Mouse (Mus musculus) cerebellum, adult 11 months (tissue): ENCODE measurements around the gene Nhs.

Experiments
- DNase-seq: peaks from one replicate; pipeline ENCODE4 v3.0.0; 2022

Gene Nhs

GRCm38 (mm10) chrX:161925973-161926682 lies 233.4 kb downstream of the Nhs start:
- DNase-seq = no peak

GRCm38 (mm10) chrX:161922655-161923054 lies 236.9 kb downstream of the Nhs start:
- DNase-seq = peak; percentile 18

- DNase-seq = no peak
These were observed 237.9 kb downstream of the Nhs start for GRCm38 (mm10) chrX:161921581-161921980.

- no peak for DNase-seq
These were observed 249.6 kb downstream of the Nhs start for GRCm38 (mm10) chrX:161909963-161910362.

GRCm38 (mm10) chrX:161908652-161909403 lies 250.7 kb downstream of the Nhs start:
- no peak for DNase-seq

GRCm38 (mm10) chrX:161907595-161908592 lies 251.6 kb downstream of the Nhs start:
- no peak for DNase-seq

- no peak for DNase-seq
These were observed 265.1 kb downstream of the Nhs start for GRCm38 (mm10) chrX:161894442-161894841.

- no peak for DNase-seq
These were observed 275.9 kb downstream of the Nhs start for GRCm38 (mm10) chrX:161883661-161884060.

GRCm38 (mm10) chrX:161877123-161877522 lies 282.4 kb downstream of the Nhs start:
- no peak for DNase-seq

GRCm38 (mm10) chrX:161873511-161873910 lies 286.0 kb downstream of the Nhs start:
- DNase-seq = no peak

- DNase-seq = no peak
These were observed 288.2 kb downstream of the Nhs start for GRCm38 (mm10) chrX:161871306-161871705.

GRCm38 (mm10) chrX:161855630-161856029 lies 303.9 kb downstream of the Nhs start:
- no peak for DNase-seq

GRCm38 (mm10) chrX:161853626-161854312 lies 305.8 kb downstream of the Nhs start:
- no peak for DNase-seq

- DNase-seq = peak; percentile 6
These were observed 333.3 kb downstream of the Nhs start for GRCm38 (mm10) chrX:161826186-161826585.

GRCm38 (mm10) chrX:161790182-161790581 lies 369.3 kb downstream of the Nhs start:
- DNase-seq = no peak
